Comparison of ENCODE assay signal across 9 mouse cellular contexts in genomic region chr8:87891884-87892283, GRCm38 (mm10).
DNase-seq lines count a peak whose midpoint lies in the region; ATAC-seq and TF ChIP-seq lines count a peak whose summit lies in the region.
"Had no signal": no experiment of that assay in that cellular context is flagged by ENCODE, and none has a peak within 500 bp of the region (broad histone marks: within the 10 kb centered on the region; RNA-seq: fewer than 3 reads in every experiment).

No protein-coding gene starts in this region.

- no peak for TF ChIP-seq CTCF in lung, embryonic 14.5 days (IDR thresholded peaks at IDR 0.05; ENCODE audit: low read depth)
- no peak for TF ChIP-seq CTCF in lung, adult 2 months (IDR thresholded peaks at IDR 0.05; ENCODE audit: insufficient read depth, low read length)

- H3K9ac ChIP-seq in lung, embryonic 14.5 days, result no peak overlapping the region
- no peak overlapping the region for H3K9ac ChIP-seq in heart, embryonic 15.5 days
- peak overlapping the region; percentile 50; the same call in 1 of the 2 replicates for H3K9ac ChIP-seq in limb, embryonic 11.5 days (ENCODE audit: low read length)

- no peaks in the 10 kb centered on the region for H3K9me3 ChIP-seq in lung, embryonic 14.5 days (ENCODE audit: low read depth, low read length)
- H3K9me3 ChIP-seq in heart, embryonic 15.5 days (replicated peaks), result no peaks in the 10 kb centered on the region
- no peaks in the 10 kb centered on the region for H3K9me3 ChIP-seq in limb, embryonic 11.5 days (ENCODE audit: control insufficient read depth, low read length)

- H3K4me1 ChIP-seq in lung, embryonic 14.5 days (ENCODE audit: insufficient read depth), result no peaks in the 10 kb centered on the region
- peaks cover 6% of the 10 kb centered on the region; the same call in 1 of the 2 replicates for H3K4me1 ChIP-seq in lung, adult 2 months (ENCODE audit: control insufficient read depth, insufficient read depth, low read length)
- peaks cover 33% of the 10 kb centered on the region for H3K4me1 ChIP-seq in heart, embryonic 15.5 days (replicated peaks)
- H3K4me1 ChIP-seq in limb, embryonic 11.5 days (ENCODE audit: control insufficient read depth, insufficient read depth, low read length), result peaks cover 64% of the 10 kb centered on the region

- TF ChIP-seq POLR2A in lung, adult 2 months (IDR thresholded peaks at IDR 0.05; ENCODE audit: borderline replicate concordance, extremely low read depth, low read depth, low read length), result no peak

- H3K4me2 ChIP-seq in lung, embryonic 14.5 days, result no peak overlapping the region
- H3K4me2 ChIP-seq in heart, embryonic 15.5 days, result no peak overlapping the region
- H3K4me2 ChIP-seq in limb, embryonic 11.5 days (ENCODE audit: low read depth, severe bottlenecking), result no peak overlapping the region

- H3K36me3 ChIP-seq in lung, embryonic 14.5 days (ENCODE audit: insufficient read depth), result no peaks in the 10 kb centered on the region
- no peaks in the 10 kb centered on the region for H3K36me3 ChIP-seq in heart, embryonic 15.5 days
- no peaks in the 10 kb centered on the region for H3K36me3 ChIP-seq in limb, embryonic 11.5 days (ENCODE audit: control insufficient read depth, insufficient read depth, low read length)

- H3K4me3 ChIP-seq in lung, embryonic 14.5 days (ENCODE audit: low read depth, low read length), result no peak overlapping the region
- H3K4me3 ChIP-seq in lung, adult 2 months (replicated peaks; ENCODE audit: extremely low read depth, low read depth, low read length), result no peak overlapping the region
- no peak overlapping the region for H3K4me3 ChIP-seq in heart, embryonic 15.5 days
- H3K4me3 ChIP-seq in limb, embryonic 11.5 days (ENCODE audit: low read depth, low read length), result no peak overlapping the region
- H3K4me3 ChIP-seq: erythroblast, embryonic 14.5 days had no signal

- peak overlapping the region; percentile 33; the same call in 1 of the 2 replicates for H3K27ac ChIP-seq in lung, embryonic 14.5 days (ENCODE audit: low read depth)
- H3K27ac ChIP-seq in heart, embryonic 15.5 days, result peak overlapping the region; percentile 57
- H3K27ac ChIP-seq in limb, embryonic 11.5 days (replicated peaks; ENCODE audit: low read depth, low read length), result peak overlapping the region; percentile 77

- DNase-seq in lung, embryonic 14.5 days, result peak; percentile 47
- no peak for DNase-seq in lung, adult 2 months
- no peak for DNase-seq in limb, embryonic 11.5 days (ENCODE audit: low spot score)
- DNase-seq in retina, embryonic 14.5 days (ENCODE audit: low spot score), result peak; percentile 40
- DNase-seq in gastrocnemius, adult 18-20 months (ENCODE audit: low spot score), result no peak
- DNase-seq in frontal cortex, postnatal 36 days (ENCODE audit: low spot score in 2 of 2), result no peak

- peak; percentile 26; the same call in 1 of the 2 replicates for ATAC-seq in lung, embryonic 14.5 days (ENCODE audit: insufficient read depth)
- ATAC-seq in heart, embryonic 15.5 days (replicated peaks; ENCODE audit: insufficient number of reproducible peaks, insufficient read depth, low FRiP score, low read depth), result peak; percentile 51
- no peak for ATAC-seq in limb, embryonic 11.5 days (ENCODE audit: insufficient number of reproducible peaks, low FRiP score, low TSS enrichment, low read depth)
- no peak for ATAC-seq in granulocyte monocyte progenitor cell, adult 5-6 weeks (replicated peaks; ENCODE audit: poor library complexity, severe bottlenecking)

- no peaks in the 10 kb centered on the region for H3K27me3 ChIP-seq in lung, embryonic 14.5 days (ENCODE audit: insufficient read depth, low read length)
- no peaks in the 10 kb centered on the region for H3K27me3 ChIP-seq in heart, embryonic 15.5 days
- no peaks in the 10 kb centered on the region for H3K27me3 ChIP-seq in limb, embryonic 11.5 days (ENCODE audit: control insufficient read depth, insufficient read depth, low read length)

Comparison
In these comparisons a context has a peak if more than half of its experiments do, and no peak if none do; other contexts are left out.
1. DNase-seq: peak in lung, embryonic 14.5 days (single experiment) and retina, embryonic 14.5 days (single experiment); none in lung, adult 2 months (single experiment), limb, embryonic 11.5 days (single experiment), gastrocnemius, adult 18-20 months (single experiment) and frontal cortex, postnatal 36 days (0 of 2).
2. ATAC-seq: peak in lung, embryonic 14.5 days (single experiment) and heart, embryonic 15.5 days (single experiment); none in limb, embryonic 11.5 days (single experiment) and granulocyte monocyte progenitor cell, adult 5-6 weeks (single experiment).
3. Peak in every context shown above with its lines, with median percentiles within 50 percentile points of each other: H3K27ac ChIP-seq.